9 mouse cellular contexts compared by ENCODE assay signal in the genomic region with DNA sequence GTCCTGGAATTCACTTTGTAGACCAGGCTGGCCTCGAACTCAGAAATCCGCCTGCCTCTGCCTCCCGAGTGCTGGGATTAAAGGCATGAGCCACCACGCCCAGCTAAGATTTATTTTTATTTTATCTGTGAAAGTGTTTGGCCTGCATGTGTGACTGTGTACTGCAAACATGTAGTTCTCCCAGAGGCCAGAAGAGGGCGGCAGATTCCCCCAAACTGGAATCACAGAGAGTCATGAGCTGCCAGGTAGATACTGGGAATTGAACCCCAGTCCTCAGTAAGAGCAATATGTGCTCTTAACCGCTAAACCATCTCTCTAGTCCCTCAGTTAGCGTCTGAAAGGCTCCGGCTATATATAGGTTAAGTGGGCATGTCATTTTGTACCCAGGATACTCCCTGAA. TPM values are rescaled to one million over a fixed set of nuclear protein-coding genes. Genes with fewer than 3 reads are reported as not detected.
DNase-seq lines count a peak whose midpoint lies in the region; ATAC-seq and TF ChIP-seq lines count a peak whose summit lies in the region.
"Had no signal": no experiment of that assay in that cellular context is flagged by ENCODE, and none has a peak within 500 bp of the region (broad histone marks: within the 10 kb centered on the region; RNA-seq: fewer than 3 reads in every experiment).

No protein-coding gene starts in this region.

- peak; percentile 56 for TF ChIP-seq CTCF in gastrocnemius, adult 2 months (IDR thresholded peaks at IDR 0.05)

- intact Hi-C loops in gastrocnemius, adult 2 months (cut with DNase I), result no loop called here

- no peak overlapping the region for H3K27ac ChIP-seq in gastrocnemius, adult 2 months

- ATAC-seq in monocyte, adult 5-6 weeks (replicated peaks; ENCODE audit: insufficient number of reproducible peaks, low FRiP score, low TSS enrichment, poor library complexity, severe bottlenecking), result no peak
- no peak for ATAC-seq in frontal cortex, adult (ENCODE audit: low TSS enrichment)

- no peak for DNase-seq in gastrocnemius, adult 2 months
- DNase-seq in gastrocnemius, postnatal 4 days (ENCODE audit: low spot score in 2 of 2), result no peak
- peak; percentile 40 to 47 for DNase-seq in right cerebral cortex, adult 2 months (ENCODE audit: low spot score in 2 of 2)
- DNase-seq in right cerebral cortex, postnatal 36 days (ENCODE audit: low spot score in 2 of 2), result no peak
- peak; percentile 17 for DNase-seq in embryo, embryonic 10 days (ENCODE audit: low spot score)
- peak; percentile 72 for DNase-seq in retina, embryonic 14.5 days (ENCODE audit: low spot score)

- H3K4me3 ChIP-seq in gastrocnemius, adult 2 months, result no peak overlapping the region

RNA-seq across cellular contexts. Expression of a gene that starts 7.4 kb away (rescaled TPM):
- 1 to 10 TPM; 1.7 to 2.3 TPM for total RNA-seq in gastrocnemius, adult 2 months (2021)
- total RNA-seq in gastrocnemius, postnatal 4 days (2021), result 1 to 10 TPM; 3.7 to 4.9 TPM
- total RNA-seq in monocyte, adult 5-6 weeks (2017), result 1.2 to 6.7 TPM (median 2.9 TPM) in 3 replicates

RNA-seq across cellular contexts. Expression of a gene that starts 19.5 kb away (rescaled TPM):
- total RNA-seq in gastrocnemius, adult 2 months (2021), result under 1 TPM; 0.20 to 0.28 TPM
- total RNA-seq in gastrocnemius, postnatal 4 days (2021), result under 1 TPM; 0.54 to 0.64 TPM
- not detected in 3 replicates for total RNA-seq in monocyte, adult 5-6 weeks (2017)

RNA-seq across cellular contexts. Expression of a gene that starts 26.4 kb away (rescaled TPM):
- total RNA-seq in gastrocnemius, adult 2 months (2021), result 1 to 10 TPM in 1 of 2 experiments, under 1 TPM in 1; 0.45 to 1.2 TPM
- 1 to 10 TPM; 1.2 to 1.4 TPM for total RNA-seq in gastrocnemius, postnatal 4 days (2021)
- total RNA-seq in monocyte, adult 5-6 weeks (2017), result not detected in 3 replicates

RNA-seq across cellular contexts. Expression of a gene that starts 26.5 kb away (rescaled TPM):
- total RNA-seq in gastrocnemius, adult 2 months (2021), result 100 to 1,000 TPM; 221 to 447 TPM
- 100 to 1,000 TPM; 408 to 443 TPM for total RNA-seq in gastrocnemius, postnatal 4 days (2021)
- total RNA-seq in monocyte, adult 5-6 weeks (2017), result 178 to 222 TPM (median 221 TPM) in 3 replicates

RNA-seq across cellular contexts. Expression of a gene that starts 29.8 kb away (rescaled TPM):
- total RNA-seq in gastrocnemius, adult 2 months (2021), result not detected
- total RNA-seq in gastrocnemius, postnatal 4 days (2021), result not detected
- total RNA-seq in monocyte, adult 5-6 weeks (2017), result 3.2 TPM in 1 of 3 replicates, not detected in the others
- total RNA-seq: layer of hippocampus, adult 8-10 months had no signal

Comparison
In these comparisons a context has a peak if more than half of its experiments do, and no peak if none do; other contexts are left out.
1. DNase-seq: peak in right cerebral cortex, adult 2 months (2 of 2), embryo, embryonic 10 days (single experiment) and retina, embryonic 14.5 days (single experiment); none in gastrocnemius, adult 2 months (single experiment), gastrocnemius, postnatal 4 days (0 of 2) and right cerebral cortex, postnatal 36 days (0 of 2).